Mouse (Mus musculus) cerebellum, adult 2 months (tissue): ENCODE measurements at regions not wholly inside any gene's neighbourhood (a gene's known extent, or its start where the extent isn't known, plus 50 kb on each side); places are given as distances from the start of the nearest gene placed in this dataset.
"Not testable (repeated sequence)": the region's sequence is repeated elsewhere in the genome, so short reads cannot be mapped to it uniquely, and the experiment has no call there.

Experiments used
- DNase-seq, 2 experiments: peaks; one replicate each; pipeline ENCODE4 v3.0.0; 2021
- H3K27ac ChIP-seq: fragments of 200-500 bp; 2 replicates; pipeline ENCODE4 v1.5.1; 2012; ENCODE audit warnings: low read length, control low read depth, inconsistent platforms; ENCODE audit not compliant: insufficient read depth
- H3K27me3 ChIP-seq: fragments of 200-500 bp; 2 replicates; pipeline ENCODE4 v1.6.1; 2012; ENCODE audit warnings: inconsistent platforms, mild to moderate bottlenecking, low read length, moderate library complexity; ENCODE audit not compliant: control insufficient read depth, insufficient read depth
- H3K4me1 ChIP-seq: fragments of 200-500 bp; 2 replicates; pipeline ENCODE4 v1.6.1; 2011; ENCODE audit warnings: low read length; ENCODE audit not compliant: control insufficient read depth, insufficient read depth
- H3K4me3 ChIP-seq: fragments of 200-500 bp; replicated peaks from 2 replicates; pipeline ENCODE3; 2011; ENCODE audit warnings: mild to moderate bottlenecking, low read depth, low read length, control low read depth; ENCODE audit not compliant: insufficient read depth
- CTCF ChIP-seq: fragments of 200-500 bp; IDR thresholded peaks from 2 replicates; pipeline ENCODE4 v1.5.1; 2011; ENCODE audit warnings: low read depth, mild to moderate bottlenecking, control low read depth, low read length, moderate library complexity, borderline replicate concordance; ENCODE audit not compliant: insufficient read depth
- POLR2A ChIP-seq: fragments of 200-500 bp; IDR thresholded peaks from 2 replicates; pipeline ENCODE4 v1.6.1; 2011; ENCODE audit warnings: low read length, control low read depth, borderline replicate concordance; ENCODE audit not compliant: insufficient read depth
- WGBS: fragments of 180-500 bp; shearing (Covaris S2); methylation state at CpG from one replicate; pipeline ENCODE4 v1.1.7; 2018; 5-methylcytosine and 5-hydroxymethylcytosine counted together

DNA sequence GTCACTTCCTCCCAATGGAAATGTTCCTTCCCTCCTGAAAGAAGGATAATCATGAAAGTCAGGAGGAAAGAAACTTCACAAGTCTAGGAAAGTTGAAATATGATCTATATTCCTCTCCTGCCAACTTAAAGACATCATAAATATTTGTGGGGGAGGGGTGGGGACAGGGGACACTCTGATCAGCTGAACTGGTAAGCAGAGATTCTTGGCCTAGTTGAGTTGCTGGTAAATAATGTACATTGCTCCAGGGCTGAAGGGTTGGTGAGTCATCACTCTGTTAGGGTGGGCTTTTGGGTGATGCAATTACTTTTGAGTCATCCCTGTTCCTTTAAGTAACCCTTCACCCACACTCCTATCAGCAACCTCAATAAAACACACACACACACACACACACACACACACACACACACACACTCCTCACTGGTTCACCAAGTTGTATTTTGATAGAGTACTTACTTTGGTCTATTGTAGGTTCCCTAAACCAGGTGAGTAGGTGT lies 56.0 kb downstream of the Ccdc71l start:
- Histone ChIP-seq H3K27me3 (no peaks in the 10 kb centered on the region), H3K27ac (no peak overlapping the region), H3K4me1 (no peaks in the 10 kb centered on the region), H3K4me3 (no peak overlapping the region)
- TF ChIP-seq POLR2A (no peak), CTCF (no peak)
- no peak for DNase-seq

DNA sequence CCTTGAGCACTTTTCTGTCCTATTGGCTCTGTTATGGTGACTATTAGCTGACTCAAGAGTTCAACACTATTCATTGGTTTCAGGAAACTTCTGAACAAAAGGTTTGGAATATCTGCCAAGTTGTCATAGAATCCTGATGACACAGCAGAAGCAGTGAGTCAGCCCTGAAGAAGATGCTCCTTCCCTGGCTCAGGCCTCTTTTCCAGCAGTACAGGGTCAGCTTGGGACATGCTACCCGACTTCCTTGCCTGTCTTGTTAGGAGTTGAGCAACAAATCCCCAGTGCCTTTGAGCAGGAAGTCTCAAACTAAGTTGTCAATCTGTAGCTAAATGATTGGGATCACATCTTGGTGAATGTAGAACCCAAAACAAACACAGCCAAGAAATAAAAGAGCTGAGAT lies 56.6 kb downstream of the Ccdc71l start:
- no peaks in the 10 kb centered on the region for H3K4me1 ChIP-seq
- TF ChIP-seq POLR2A = no peak
- TF ChIP-seq CTCF = no peak
- WGBS = 45% methylated on average over 1 of the region's 1 CpGs
- H3K4me3 ChIP-seq = no peak overlapping the region
- H3K27me3 ChIP-seq = no peaks in the 10 kb centered on the region
- peak in 1 of 2 experiments; percentile 4 for DNase-seq
- H3K27ac ChIP-seq = no peak overlapping the region

DNA sequence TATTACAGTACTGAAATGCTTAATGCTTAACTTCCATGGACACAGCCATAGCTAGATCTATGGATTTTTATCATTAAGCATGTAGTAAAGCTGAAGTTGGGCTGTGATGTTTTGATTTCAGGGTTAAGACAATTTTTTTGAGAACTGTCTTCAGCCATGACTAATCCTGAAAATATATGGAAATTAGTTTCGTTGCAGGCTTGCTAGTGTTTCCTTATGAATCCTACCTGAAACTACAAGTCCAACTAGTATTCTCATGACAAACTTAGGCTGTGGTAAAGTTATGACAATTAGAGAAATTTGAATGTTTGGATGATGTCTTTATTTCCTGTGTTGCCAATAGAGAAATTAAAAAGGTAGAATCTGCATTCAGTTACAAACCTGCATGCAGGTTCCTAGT lies 59.7 kb downstream of the Ccdc71l start:
- no peak overlapping the region for H3K4me3 ChIP-seq
- TF ChIP-seq CTCF (no peak), POLR2A (no peak)
- H3K4me1 ChIP-seq = no peaks in the 10 kb centered on the region
- H3K27me3 ChIP-seq = no peaks in the 10 kb centered on the region
- no peak overlapping the region for H3K27ac ChIP-seq
- DNase-seq = no peak
- WGBS = 61% methylated on average over 1 of the region's 1 CpGs

DNA sequence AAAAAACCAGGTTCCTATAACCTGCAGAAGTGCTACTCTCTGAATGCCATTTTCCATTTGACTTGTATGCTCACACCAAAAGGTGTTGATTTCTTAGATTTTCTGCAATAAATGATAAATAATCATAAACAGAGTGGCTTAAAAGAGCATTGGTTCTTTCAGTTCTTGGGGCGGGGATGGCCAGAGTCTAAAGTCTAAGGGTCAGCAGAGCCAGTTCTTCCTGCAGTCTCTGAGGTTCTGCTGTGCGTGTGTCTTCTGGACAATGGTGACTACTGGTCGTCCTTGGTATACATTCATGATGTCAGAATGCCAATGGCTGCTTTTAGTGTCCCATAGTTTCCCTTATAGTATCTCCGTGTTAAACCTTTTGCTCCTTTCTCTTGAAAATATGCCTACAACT lies 66.3 kb downstream of the Ccdc71l start:
- Histone ChIP-seq H3K4me1 (no peaks in the 10 kb centered on the region), H3K27me3 (no peaks in the 10 kb centered on the region), H3K4me3 (no peak overlapping the region), H3K27ac (no peak overlapping the region)
- DNase-seq = no peak
- TF ChIP-seq CTCF = no peak
- no peak for TF ChIP-seq POLR2A
- WGBS = 86% methylated on average over 4 of the region's 4 CpGs

DNA sequence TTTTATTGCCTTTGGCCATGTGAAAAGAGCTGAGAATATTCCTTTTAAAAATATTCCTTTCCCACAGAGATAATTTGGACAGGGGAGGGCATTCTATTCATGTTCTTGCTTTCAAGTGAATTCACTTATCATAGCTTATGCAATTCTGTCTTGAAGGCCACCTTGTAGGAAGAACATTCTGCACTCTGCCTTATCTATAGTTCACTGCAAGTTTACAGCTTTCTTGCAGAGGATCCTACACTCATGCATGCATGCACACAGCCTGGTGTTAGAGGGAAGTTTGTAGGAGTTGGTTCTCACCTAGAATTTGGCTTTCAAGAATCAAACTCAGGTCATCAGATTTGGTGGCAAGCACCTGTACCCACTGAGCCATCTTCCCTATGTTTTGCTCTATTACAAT lies 67.4 kb downstream of the Ccdc71l start:
- no peak overlapping the region for H3K4me3 ChIP-seq
- H3K27me3 ChIP-seq = no peaks in the 10 kb centered on the region
- H3K27ac ChIP-seq = no peak overlapping the region
- DNase-seq = no peak
- H3K4me1 ChIP-seq = no peaks in the 10 kb centered on the region
- TF ChIP-seq POLR2A (no peak), CTCF (no peak)

DNA sequence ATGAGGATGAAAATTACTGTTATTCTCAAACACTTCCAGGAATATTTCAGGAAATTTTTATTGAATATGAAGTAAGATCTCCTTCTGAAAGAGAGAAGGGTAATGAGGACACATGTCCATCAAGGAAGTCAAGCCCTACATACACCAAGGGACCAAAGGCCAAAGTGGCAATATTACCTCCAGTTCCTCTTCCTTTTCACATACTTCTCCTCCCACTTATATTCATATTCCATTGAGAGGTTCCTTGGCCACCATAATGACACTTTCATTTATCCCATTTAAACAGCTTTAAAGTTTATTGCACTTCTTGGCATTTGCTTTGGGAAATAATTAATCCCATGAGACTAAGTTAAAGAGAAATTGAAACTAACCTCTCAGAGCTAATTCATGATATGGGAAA lies 70.9 kb downstream of the Ccdc71l start:
- TF ChIP-seq CTCF (no peak), POLR2A (no peak)
- no peak overlapping the region for H3K4me3 ChIP-seq
- H3K4me1 ChIP-seq = no peaks in the 10 kb centered on the region
- DNase-seq = no peak
- no peaks in the 10 kb centered on the region for H3K27me3 ChIP-seq
- no peak overlapping the region for H3K27ac ChIP-seq

DNA sequence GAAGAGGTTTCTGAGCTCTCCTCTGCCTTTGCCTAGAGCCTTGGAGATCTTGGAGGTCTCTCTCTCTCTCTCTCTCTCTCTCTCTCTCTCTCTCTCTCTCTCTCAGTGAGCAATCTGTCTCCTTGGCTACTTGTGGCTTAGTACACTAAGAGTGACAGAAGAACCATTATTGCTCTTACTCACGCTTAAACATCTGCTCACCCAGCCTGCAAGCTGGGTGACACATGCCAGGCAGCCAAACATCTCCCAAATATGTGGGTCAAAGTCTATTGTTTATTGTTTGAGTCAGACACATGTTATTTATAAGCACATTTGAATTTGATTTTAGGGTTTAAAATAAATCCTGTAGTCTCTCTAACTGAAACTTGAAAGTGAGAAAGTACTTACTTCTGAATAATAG lies 72.7 kb downstream of the Ccdc71l start:
- 16% methylated on average over 1 of the region's 1 CpGs for WGBS
- no peak for DNase-seq

DNA sequence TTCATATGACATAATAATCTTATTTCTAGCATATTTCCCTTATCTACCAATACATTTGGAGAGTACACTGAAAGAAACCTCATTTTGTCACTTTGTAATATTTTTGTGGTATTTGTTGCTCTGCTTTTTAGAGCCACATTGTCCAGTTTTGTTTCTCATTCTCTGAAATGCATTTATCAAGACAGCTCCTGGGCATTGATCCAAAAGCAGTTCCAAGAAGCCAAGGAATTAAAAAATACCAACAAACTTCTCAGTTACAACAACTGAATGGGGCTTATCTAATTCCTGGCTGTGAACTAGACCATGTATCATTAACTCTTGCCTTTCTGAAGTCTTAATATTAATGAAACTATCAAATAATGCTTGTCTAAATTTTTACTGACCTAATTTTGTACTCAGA lies 76.3 kb downstream of the Ccdc71l start:
- H3K27ac ChIP-seq = no peak overlapping the region
- no peaks in the 10 kb centered on the region for H3K27me3 ChIP-seq
- DNase-seq = peak in 1 of 2 experiments; percentile 15
- H3K4me3 ChIP-seq = no peak overlapping the region
- H3K4me1 ChIP-seq = no peaks in the 10 kb centered on the region
- TF ChIP-seq CTCF (no peak), POLR2A (no peak)

More for the DNA sequence above, 72.7 kb downstream of the Ccdc71l start:
- no peaks in the 10 kb centered on the region for H3K4me1 ChIP-seq
- no peak overlapping the region for H3K27ac ChIP-seq
- TF ChIP-seq POLR2A = no peak
- no peak for TF ChIP-seq CTCF
- H3K27me3 ChIP-seq = no peaks in the 10 kb centered on the region
- no peak overlapping the region for H3K4me3 ChIP-seq

DNA sequence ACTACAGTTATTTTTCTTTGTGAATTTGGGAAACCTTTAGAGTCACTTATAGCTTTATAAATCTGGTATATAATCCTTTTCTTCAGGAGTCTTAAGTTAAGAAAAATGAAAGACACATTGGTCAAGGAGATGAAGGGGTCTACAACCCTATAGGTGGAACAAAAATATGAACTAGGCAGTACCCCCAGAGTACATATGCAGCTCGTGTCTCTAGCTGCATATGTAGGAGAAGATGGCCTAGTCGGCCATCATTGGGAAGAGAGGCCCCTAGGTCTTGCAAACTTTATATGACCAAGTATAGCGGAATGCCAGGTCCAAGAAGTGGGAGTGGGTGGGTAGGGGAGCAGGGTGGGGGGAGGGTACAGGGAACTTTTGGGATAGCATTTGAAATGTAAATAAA lies 76.7 kb downstream of the Ccdc71l start:
- H3K4me1 ChIP-seq, H3K27me3 ChIP-seq, H3K27ac ChIP-seq, H3K4me3 ChIP-seq, DNase-seq: not testable (repeated sequence)
- WGBS = 69% methylated on average over 3 of the region's 3 CpGs
